Mouse (Mus musculus) hindbrain, postnatal 0 days (tissue): ENCODE data around the gene Vsig2. TPM values are rescaled to one million over a fixed set of nuclear protein-coding genes. Genes with fewer than 3 reads are reported as not detected.
A peak's percentile ranks its signal among the peaks of the same experiment; 100 is the strongest.

ENCODE experiments used
- ATAC-seq: fragments of 200-750 bp; cut with Nextera tagmentation; 2 replicates; pipeline ENCODE4 v1.8.0; 2017; ENCODE audit warnings: mild to moderate bottlenecking, moderate TSS enrichment, moderate library complexity
- DNase-seq: peaks from one replicate; pipeline ENCODE4 v3.0.0-alpha.2; 2015; ENCODE audit warnings: low spot score
- H3K27ac ChIP-seq: fragments of 300-500 bp; sonication (generic); 2 replicates; pipeline ENCODE4 v1.5.1; 2014; ENCODE audit warnings: mild to moderate bottlenecking
- H3K27me3 ChIP-seq: fragments of 300-500 bp; sonication (generic); 2 replicates; pipeline ENCODE4 v1.6.1; 2014; ENCODE audit warnings: low read length, mixed read lengths; ENCODE audit not compliant: insufficient read depth
- H3K36me3 ChIP-seq: fragments of 300-500 bp; sonication (generic); 2 replicates; pipeline ENCODE4 v1.6.1; 2014; ENCODE audit warnings: low read length, mixed read lengths; ENCODE audit not compliant: insufficient read depth
- H3K4me1 ChIP-seq: fragments of 300-500 bp; sonication (generic); 2 replicates; pipeline ENCODE4 v1.6.1; 2014; ENCODE audit warnings: antibody characterized with exemption, low read length, mixed read lengths; ENCODE audit not compliant: insufficient read depth
- H3K4me2 ChIP-seq: fragments of 300-500 bp; sonication (generic); 2 replicates; pipeline ENCODE4 v1.6.1; 2014; ENCODE audit warnings: low read depth, mild to moderate bottlenecking, low read length, moderate library complexity, mixed read lengths
- H3K4me3 ChIP-seq: fragments of 300-500 bp; sonication (generic); 2 replicates; pipeline ENCODE4 v1.5.1; 2014; ENCODE audit warnings: low read length
- H3K9ac ChIP-seq: fragments of 300-500 bp; sonication (generic); replicated peaks from 2 replicates; pipeline ENCODE4 v1.6.1; 2014; ENCODE audit warnings: mild to moderate bottlenecking, low read length, moderate library complexity, mixed read lengths
- H3K9me3 ChIP-seq: fragments of 300-500 bp; sonication (generic); 2 replicates; pipeline ENCODE4 v1.6.1; 2016; ENCODE audit warnings: low read length, mixed read lengths
- CTCF ChIP-seq: IDR thresholded peaks from 2 replicates; pipeline ENCODE4 v1.5.1; 2016; ENCODE audit warnings: antibody characterized with exemption, control low read depth, low read depth
- WGBS: fragments of 180-500 bp; shearing (Covaris S2); extraction: QIAGEN DNeasy Blood & Tissue Kit; methylation state at CpG from one replicate; pipeline ENCODE4 v1.1.7; 2014; 5-methylcytosine and 5-hydroxymethylcytosine counted together
- polyA plus RNA-seq: library from polyadenylated mRNA; unstranded; fragments of >200 nt; fragmentation: Nextera tagmentation; extraction: Ambion mirVana; gene quantifications from 2 replicates; pipeline ENCODE4 v1.2.1, GENCODE M21; 2015
- total RNA-seq: library from RNA; depleted of rRNA; stranded (reverse); fragments of >200 nt; gene quantifications from 2 replicates; pipeline ENCODE4 v1.2.3, GENCODE M21; 2014; rRNA removed

Gene Vsig2
- 3.0 and 3.9 TPM in 2 replicates for total RNA-seq
- polyA plus RNA-seq: 1.3 and 1.6 TPM in 2 replicates

- DNase-seq (no peak), ATAC-seq (no peak)
- Histone ChIP-seq H3K4me1 (peaks cover 5% of the 10 kb centered on the region), H3K4me2 (no peak within 1 kb of the TSS), H3K9me3 (no peaks in the 10 kb centered on the region), H3K9ac (no peak within 1 kb of the TSS), H3K4me3 (no peak within 1 kb of the TSS), H3K27ac (no peak within 1 kb of the TSS), H3K27me3 (0 out of 2 replicates have a peak, but pooled peaks cover 4% of the 10 kb centered on the region), H3K36me3 (no peaks in the 10 kb centered on the region; the same call in 1 of the 2 replicates)
- no peak for TF ChIP-seq CTCF
- 57% methylated on average over 23 of the region's 23 CpGs for WGBS
Observed at GRCm38 (mm10) chr9:37539170-37540025, at the start of gene Vsig2. Gene Vsig2 (plus strand): TSS chr9:37539255.

GRCm38 (mm10) chr9:37489446-37490120 lies 49.5 kb upstream of the Vsig2 start:
- Histone ChIP-seq H3K27me3 (no peaks in the 10 kb centered on the region), H3K4me2 (peak overlapping the region; percentile 83), H3K4me1 (no peaks in the 10 kb centered on the region), H3K27ac (peak overlapping the region; percentile 99), H3K4me3 (peak overlapping the region; percentile 98), H3K9ac (peak overlapping the region; percentile 91), H3K9me3 (no peaks in the 10 kb centered on the region), H3K36me3 (no peaks in the 10 kb centered on the region)
- WGBS: 2% methylated on average over 57 of the region's 75 CpGs
- ATAC-seq: peak; percentile 76
- no peak for TF ChIP-seq CTCF
- peak; percentile 52 for DNase-seq

GRCm38 (mm10) chr9:37495761-37496160 lies 43.3 kb upstream of the Vsig2 start:
- Histone ChIP-seq H3K27ac (no peak overlapping the region), H3K4me2 (no peak overlapping the region), H3K36me3 (no peaks in the 10 kb centered on the region), H3K4me3 (no peak overlapping the region), H3K9ac (no peak overlapping the region), H3K4me1 (no peaks in the 10 kb centered on the region), H3K9me3 (no peaks in the 10 kb centered on the region), H3K27me3 (no peaks in the 10 kb centered on the region)
- TF ChIP-seq CTCF: no peak
- ATAC-seq: no peak
- WGBS: 75% methylated on average over 3 of the region's 3 CpGs
- no peak for DNase-seq

GRCm38 (mm10) chr9:37496325-37496724 lies 42.7 kb upstream of the Vsig2 start:
- Histone ChIP-seq H3K36me3 (no peaks in the 10 kb centered on the region), H3K4me2 (no peak overlapping the region), H3K4me3 (no peak overlapping the region), H3K27me3 (no peaks in the 10 kb centered on the region), H3K9me3 (no peaks in the 10 kb centered on the region), H3K27ac (no peak overlapping the region), H3K4me1 (no peaks in the 10 kb centered on the region), H3K9ac (no peak overlapping the region)
- ATAC-seq (no peak), DNase-seq (no peak)
- TF ChIP-seq CTCF: no peak

- Histone ChIP-seq H3K4me1 (no peaks in the 10 kb centered on the region), H3K27ac (no peak overlapping the region), H3K4me2 (no peak overlapping the region), H3K36me3 (no peaks in the 10 kb centered on the region), H3K4me3 (no peak overlapping the region), H3K9ac (no peak overlapping the region), H3K9me3 (no peaks in the 10 kb centered on the region), H3K27me3 (no peaks in the 10 kb centered on the region)
- ATAC-seq (no peak), DNase-seq (no peak)
- WGBS: 75% methylated on average over 3 of the region's 3 CpGs
- TF ChIP-seq CTCF: no peak
Observed at GRCm38 (mm10) chr9:37500201-37500600, 38.9 kb upstream of the Vsig2 start.

- ATAC-seq (no peak), DNase-seq (no peak)
- Histone ChIP-seq H3K9ac (no peak overlapping the region), H3K27ac (no peak overlapping the region), H3K27me3 (no peaks in the 10 kb centered on the region), H3K4me3 (no peak overlapping the region), H3K36me3 (no peaks in the 10 kb centered on the region), H3K4me2 (no peak overlapping the region), H3K9me3 (no peaks in the 10 kb centered on the region), H3K4me1 (no peaks in the 10 kb centered on the region)
- 97% methylated on average over 1 of the region's 1 CpGs for WGBS
- TF ChIP-seq CTCF: no peak
Observed at GRCm38 (mm10) chr9:37501170-37501569, 37.9 kb upstream of the Vsig2 start.
